ENCODE assay signal across 16 mouse cellular contexts in genomic region chr19:46224882-46225281, GRCm38 (mm10).
DNase-seq lines count a peak whose midpoint lies in the region; ATAC-seq and TF ChIP-seq lines count a peak whose summit lies in the region.
"Had no signal": no experiment of that assay in that cellular context is flagged by ENCODE, and none has a peak within 500 bp of the region (broad histone marks: within the 10 kb centered on the region; RNA-seq: fewer than 3 reads in every experiment).

No protein-coding gene starts in this region.

- H3K4me3 ChIP-seq in embryonic facial prominence, embryonic 14.5 days (ENCODE audit: low read depth, low read length) = no peak overlapping the region
- no peak overlapping the region for H3K4me3 ChIP-seq in embryonic facial prominence, embryonic 10.5 days
- no peak overlapping the region for H3K4me3 ChIP-seq in lung, postnatal 0 days (ENCODE audit: low read depth, low read length)
- H3K4me3 ChIP-seq in myocyte = no peak overlapping the region
- H3K4me3 ChIP-seq: hindbrain, embryonic 10.5 days; limb, embryonic 12.5 days; liver, embryonic 15.5 days had no signal

- no peak for TF ChIP-seq POLR2A in myocyte (IDR thresholded peaks at IDR 0.05; ENCODE audit: insufficient read length, low read depth)

- WGBS in embryonic facial prominence, embryonic 14.5 days = 71% methylated on average over 2 of the region's 2 CpGs
- WGBS in embryonic facial prominence, embryonic 10.5 days = 90% methylated on average over 2 of the region's 2 CpGs
- WGBS in lung, postnatal 0 days = 64% methylated on average over 2 of the region's 2 CpGs

- H3K36me3 ChIP-seq in embryonic facial prominence, embryonic 14.5 days (ENCODE audit: control insufficient read depth, insufficient read depth, low read length) = no peaks in the 10 kb centered on the region
- H3K36me3 ChIP-seq in embryonic facial prominence, embryonic 10.5 days (replicated peaks) = peaks cover 10% of the 10 kb centered on the region
- no peaks in the 10 kb centered on the region for H3K36me3 ChIP-seq in lung, postnatal 0 days (ENCODE audit: insufficient read depth, low read length)
- no peaks in the 10 kb centered on the region for H3K36me3 ChIP-seq in myocyte (ENCODE audit: control insufficient read depth, insufficient read depth)
- H3K36me3 ChIP-seq: limb, embryonic 12.5 days; liver, embryonic 15.5 days had no signal

- H3K9ac ChIP-seq in embryonic facial prominence, embryonic 14.5 days (ENCODE audit: low read depth, low read length) = no peak overlapping the region
- no peak overlapping the region for H3K9ac ChIP-seq in lung, postnatal 0 days (replicated peaks; ENCODE audit: low read depth)
- H3K9ac ChIP-seq: limb, embryonic 12.5 days; liver, embryonic 15.5 days had no signal

- TF ChIP-seq CTCF in lung, postnatal 0 days (IDR thresholded peaks at IDR 0.05) = no peak

- no peak for TF ChIP-seq EP300 in lung, postnatal 0 days (IDR thresholded peaks at IDR 0.05)

- no peak overlapping the region for H3K4me2 ChIP-seq in embryonic facial prominence, embryonic 14.5 days (ENCODE audit: low read depth, low read length)
- H3K4me2 ChIP-seq in lung, postnatal 0 days (replicated peaks; ENCODE audit: low read depth, low read length) = no peak overlapping the region
- H3K4me2 ChIP-seq in myocyte (ENCODE audit: low read depth) = peak overlapping the region; percentile 50
- H3K4me2 ChIP-seq: limb, embryonic 12.5 days; liver, embryonic 15.5 days had no signal

- intact Hi-C loops in heart, postnatal 10 days (cut with DNase I) = no loop called here
- intact Hi-C loops in heart, postnatal 25 days (cut with DNase I) = no loop called here

- peak overlapping the region; percentile 10; the same call in 1 of the 2 replicates for H3K27ac ChIP-seq in embryonic facial prominence, embryonic 14.5 days (replicated peaks; ENCODE audit: low read depth, low read length)
- no peak overlapping the region for H3K27ac ChIP-seq in embryonic facial prominence, embryonic 10.5 days (replicated peaks)
- H3K27ac ChIP-seq in lung, postnatal 0 days (ENCODE audit: low read length) = no peak overlapping the region
- H3K27ac ChIP-seq: hindbrain, embryonic 10.5 days; limb, embryonic 12.5 days; liver, embryonic 15.5 days; stomach, postnatal 0 days had no signal

- no peak for ATAC-seq in embryonic facial prominence, embryonic 14.5 days (ENCODE audit: low read depth)
- no peak for ATAC-seq in lung, postnatal 0 days
- ATAC-seq: Patski had no signal

- DNase-seq in embryonic facial prominence, embryonic 14.5 days (ENCODE audit: low spot score) = peak; percentile 81
- DNase-seq in embryonic facial prominence, embryonic 10.5 days (ENCODE audit: low spot score) = no peak
- DNase-seq in heart, postnatal 10 days = peak; percentile 44 to 45
- no peak for DNase-seq in heart, postnatal 25 days (ENCODE audit: low spot score)
- DNase-seq in lung, postnatal 0 days (ENCODE audit: low spot score) = peak; percentile 84
- DNase-seq in lung, adult 18-20 months = no peak
- no peak for DNase-seq in right cerebral cortex, adult 18-20 months
- DNase-seq: cerebellum, postnatal 25 days; retina, postnatal 1 day; thymus, postnatal 25 days had no signal

- 0 out of 2 replicates have a peak, but pooled peaks cover 2% of the 10 kb centered on the region for H3K4me1 ChIP-seq in embryonic facial prominence, embryonic 14.5 days (ENCODE audit: control insufficient read depth, insufficient read depth, low read length)
- H3K4me1 ChIP-seq in embryonic facial prominence, embryonic 10.5 days = no peaks in the 10 kb centered on the region
- H3K4me1 ChIP-seq in lung, postnatal 0 days (ENCODE audit: insufficient read depth, low read depth, low read length) = no peaks in the 10 kb centered on the region
- H3K4me1 ChIP-seq: liver, embryonic 15.5 days had no signal

- H3K27me3 ChIP-seq in embryonic facial prominence, embryonic 14.5 days (replicated peaks; ENCODE audit: control insufficient read depth, insufficient read depth, low read length) = no peaks in the 10 kb centered on the region
- no peaks in the 10 kb centered on the region for H3K27me3 ChIP-seq in embryonic facial prominence, embryonic 10.5 days (replicated peaks; ENCODE audit: low read depth, poor library complexity, severe bottlenecking)
- H3K27me3 ChIP-seq in lung, postnatal 0 days (replicated peaks; ENCODE audit: insufficient read depth, low read length) = no peaks in the 10 kb centered on the region
- H3K27me3 ChIP-seq in myocyte (ENCODE audit: control insufficient read depth, insufficient read depth, insufficient read length) = no peaks in the 10 kb centered on the region
- H3K27me3 ChIP-seq: limb, embryonic 12.5 days; liver, embryonic 15.5 days; Patski had no signal

- no peaks in the 10 kb centered on the region for H3K9me3 ChIP-seq in embryonic facial prominence, embryonic 14.5 days (ENCODE audit: control insufficient read depth, low read length)
- no peaks in the 10 kb centered on the region for H3K9me3 ChIP-seq in embryonic facial prominence, embryonic 10.5 days
- H3K9me3 ChIP-seq in lung, postnatal 0 days (ENCODE audit: low read length) = no peaks in the 10 kb centered on the region
- H3K9me3 ChIP-seq: hindbrain, embryonic 10.5 days; limb, embryonic 12.5 days; liver, embryonic 15.5 days had no signal

- peaks cover 8% of the 10 kb centered on the region for H3K79me2 ChIP-seq in myocyte (ENCODE audit: control insufficient read depth, insufficient read depth)

- no peak overlapping the region for H3ac ChIP-seq in myocyte (ENCODE audit: control insufficient read depth, insufficient read length)

TF ChIP-seq in myocyte, 11 proteins besides CTCF, POLR2A, EP300 and RAD21:
- no peak for TF ChIP-seq SRF (IDR thresholded peaks at IDR 0.05; ENCODE audit: control insufficient read depth, insufficient read length, low read depth)
- TF ChIP-seq REST (IDR thresholded peaks at IDR 0.05; ENCODE audit: insufficient read depth, insufficient read length) = no peak
- TF ChIP-seq MYOD1 (IDR thresholded peaks at IDR 0.05; ENCODE audit: control insufficient read depth in 1 of 3, insufficient read length in 2 of 3, low read depth in 2 of 3) = no peak
- no peak for TF ChIP-seq MYOG (IDR thresholded peaks at IDR 0.05; ENCODE audit: control insufficient read depth in 1 of 3, insufficient read depth in 1 of 3, insufficient read length in 2 of 3, low read depth in 2 of 3)
- no peak for TF ChIP-seq TCF12 (IDR thresholded peaks at IDR 0.05; ENCODE audit: insufficient read depth, poor library complexity, severe bottlenecking)
- no peak for TF ChIP-seq USF1 (IDR thresholded peaks at IDR 0.05; ENCODE audit: low read depth)
- TF ChIP-seq E2F4 (IDR thresholded peaks at IDR 0.05; ENCODE audit: insufficient read depth) = no peak
- no peak for TF ChIP-seq TCF3 (IDR thresholded peaks at IDR 0.05; ENCODE audit: insufficient read length, low read depth)
- no peak for TF ChIP-seq CEBPB (IDR thresholded peaks at IDR 0.05; ENCODE audit: insufficient read depth, poor library complexity, severe bottlenecking)
TF ChIP-seq in myocyte: peak in this region for 0.

Comparison
In these comparisons a context has a peak if more than half of its experiments do, and no peak if none do; other contexts are left out.
1. DNase-seq: peak in embryonic facial prominence, embryonic 14.5 days (single experiment), heart, postnatal 10 days (2 of 2) and lung, postnatal 0 days (single experiment); none in embryonic facial prominence, embryonic 10.5 days (single experiment), heart, postnatal 25 days (single experiment), lung, adult 18-20 months (0 of 2) and right cerebral cortex, adult 18-20 months (single experiment).